Mouse (Mus musculus) retina, postnatal 7 days (tissue): Measurements from ENCODE around the gene Tead2.
"Not testable (repeated sequence)": the region's sequence is repeated elsewhere in the genome, so short reads cannot be mapped to it uniquely, and the experiment has no call there.

Experiments used
- DNase-seq: peaks from one replicate; pipeline ENCODE4 v3.0.0-alpha.2; 2012; ENCODE audit warnings: low read depth, low spot score

Tead2 gene

GRCm38 (mm10) chr7:45228548-45228947 lies 13.0 kb downstream of the Tead2 start:
- no peak for DNase-seq

GRCm38 (mm10) chr7:45229046-45229445 lies 13.5 kb downstream of the Tead2 start:
- no peak for DNase-seq

- DNase-seq = no peak
Measured at GRCm38 (mm10) chr7:45229459-45230203, 14.1 kb downstream of the Tead2 start.

- DNase-seq = no peak
Measured at GRCm38 (mm10) chr7:45231192-45231591, 15.6 kb downstream of the Tead2 start.

GRCm38 (mm10) chr7:45231941-45232340 lies 16.4 kb downstream of the Tead2 start:
- no peak for DNase-seq

- DNase-seq = no peak
Measured at GRCm38 (mm10) chr7:45232716-45233465, 17.3 kb downstream of the Tead2 start.

GRCm38 (mm10) chr7:45233580-45234332 lies 18.2 kb downstream of the Tead2 start:
- DNase-seq = no peak

- no peak for DNase-seq
Measured at GRCm38 (mm10) chr7:45234333-45234841, 18.8 kb downstream of the Tead2 start.

GRCm38 (mm10) chr7:45234922-45235571 lies 19.5 kb downstream of the Tead2 start:
- DNase-seq = peak; percentile 57

- no peak for DNase-seq
Measured at GRCm38 (mm10) chr7:45235656-45236180, 20.2 kb downstream of the Tead2 start.

GRCm38 (mm10) chr7:45237747-45238699 lies 22.5 kb downstream of the Tead2 start:
- no peak for DNase-seq

GRCm38 (mm10) chr7:45238723-45239496 lies 23.4 kb downstream of the Tead2 start, which contains the start of gene Cd37:
Gene Cd37 (minus strand): TSS chr7:45239115.
- no peak for DNase-seq

GRCm38 (mm10) chr7:45240109-45240508 lies 24.6 kb downstream of the Tead2 start:
- DNase-seq = no peak

GRCm38 (mm10) chr7:45240633-45241388 lies 25.3 kb downstream of the Tead2 start, which contains the start of gene Slc6a16:
Gene Slc6a16 (plus strand): TSS chr7:45241085.
- peak; percentile 33 for DNase-seq

- DNase-seq = no peak
Measured at GRCm38 (mm10) chr7:45241389-45241749, 25.8 kb downstream of the Tead2 start.

- no peak for DNase-seq
Measured at GRCm38 (mm10) chr7:45247666-45248065, 32.1 kb downstream of the Tead2 start.

- DNase-seq = no peak
Measured at GRCm38 (mm10) chr7:45253806-45254205, 38.3 kb downstream of the Tead2 start.

GRCm38 (mm10) chr7:45255822-45256221 lies 40.3 kb downstream of the Tead2 start:
- DNase-seq = not testable (repeated sequence)
